Mouse (Mus musculus) neural tube, embryonic 14.5 days (tissue): ENCODE data around the gene Lrtm1. TPM values are rescaled to one million over a fixed set of nuclear protein-coding genes. Genes with fewer than 3 reads are reported as not detected.

Experiments used
- ATAC-seq: fragments of 200-750 bp; cut with Nextera tagmentation; 2 replicates; pipeline ENCODE4 v1.8.0; 2017; ENCODE audit warnings: low read depth, mild to moderate bottlenecking, moderate TSS enrichment, moderate library complexity
- H3K27ac ChIP-seq: fragments of 300-500 bp; sonication (generic); 2 replicates; pipeline ENCODE4 v1.5.1; 2014; ENCODE audit warnings: low read depth, mild to moderate bottlenecking, control low read depth, low read length, moderate library complexity, mixed read lengths
- H3K27me3 ChIP-seq: fragments of 300-500 bp; sonication (generic); 2 replicates; pipeline ENCODE4 v1.6.1; 2014; ENCODE audit warnings: low read length; ENCODE audit not compliant: control insufficient read depth, insufficient read depth
- H3K36me3 ChIP-seq: fragments of 300-500 bp; sonication (generic); 2 replicates; pipeline ENCODE4 v1.6.1; 2014; ENCODE audit warnings: low read length, mixed read lengths; ENCODE audit not compliant: control insufficient read depth, insufficient read depth
- H3K4me1 ChIP-seq: fragments of 300-500 bp; sonication (generic); 2 replicates; pipeline ENCODE4 v1.6.1; 2014; ENCODE audit warnings: low read length; ENCODE audit not compliant: control insufficient read depth, insufficient read depth
- H3K4me2 ChIP-seq: fragments of 300-500 bp; sonication (generic); 2 replicates; pipeline ENCODE4 v1.6.1; 2014; ENCODE audit warnings: mild to moderate bottlenecking, low read depth, low read length, control low read depth
- H3K4me3 ChIP-seq: fragments of 300-500 bp; sonication (generic); 2 replicates; pipeline ENCODE4 v1.5.1; 2014; ENCODE audit warnings: low read depth, low read length, control low read depth, mixed read lengths
- H3K9ac ChIP-seq: fragments of 300-500 bp; sonication (generic); replicated peaks from 2 replicates; pipeline ENCODE4 v1.6.1; 2014; ENCODE audit warnings: low read depth, mild to moderate bottlenecking, control low read depth, low read length, mixed read lengths
- H3K9me3 ChIP-seq: fragments of 300-500 bp; sonication (generic); 2 replicates; pipeline ENCODE4 v1.6.1; 2016; ENCODE audit warnings: low read length; ENCODE audit not compliant: control insufficient read depth
- WGBS: fragments of 180-500 bp; shearing (Covaris S2); extraction: QIAGEN DNeasy Blood & Tissue Kit; methylation state at CpG from one replicate; pipeline ENCODE4 v1.1.7; 2014; 5-methylcytosine and 5-hydroxymethylcytosine counted together
- polyA plus RNA-seq: library from polyadenylated mRNA; unstranded; fragments of >200 nt; fragmentation: Nextera tagmentation; extraction: Ambion mirVana; gene quantifications from 2 replicates; pipeline ENCODE4 v1.2.1, GENCODE M21; 2014

The Lrtm1 gene
- polyA plus RNA-seq, 1 experiment from 2014 or later, result 0.68 TPM

GRCm38 (mm10) chr14:29028391-29029106 is 10.5 kb downstream of the Lrtm1 start:
- no peaks in the 10 kb centered on the region for H3K27me3 ChIP-seq
- no peak for ATAC-seq
- H3K9me3 ChIP-seq, result no peaks in the 10 kb centered on the region
- H3K9ac ChIP-seq, result no peak overlapping the region
- no peaks in the 10 kb centered on the region for H3K4me1 ChIP-seq
- WGBS, result 59% methylated on average over 6 of the region's 6 CpGs
- no peak overlapping the region for H3K4me3 ChIP-seq
- H3K27ac ChIP-seq, result no peak overlapping the region
- no peaks in the 10 kb centered on the region for H3K36me3 ChIP-seq
- H3K4me2 ChIP-seq, result no peak overlapping the region

GRCm38 (mm10) chr14:29029107-29029469 is 11.1 kb downstream of the Lrtm1 start:
- Histone ChIP-seq H3K36me3 (no peaks in the 10 kb centered on the region), H3K27ac (no peak overlapping the region), H3K27me3 (no peaks in the 10 kb centered on the region), H3K4me1 (no peaks in the 10 kb centered on the region), H3K4me3 (no peak overlapping the region), H3K4me2 (no peak overlapping the region), H3K9me3 (no peaks in the 10 kb centered on the region), H3K9ac (no peak overlapping the region)
- 26% methylated on average over 2 of the region's 2 CpGs for WGBS
- no peak for ATAC-seq

- no peaks in the 10 kb centered on the region for H3K9me3 ChIP-seq
- ATAC-seq, result no peak
- H3K27me3 ChIP-seq, result no peaks in the 10 kb centered on the region
- no peak overlapping the region for H3K4me3 ChIP-seq
- H3K27ac ChIP-seq, result no peak overlapping the region
- WGBS, result 74% methylated on average over 11 of the region's 11 CpGs
- no peak overlapping the region for H3K4me2 ChIP-seq
- H3K4me1 ChIP-seq, result no peaks in the 10 kb centered on the region
- no peak overlapping the region for H3K9ac ChIP-seq
- no peaks in the 10 kb centered on the region for H3K36me3 ChIP-seq
These were observed 11.9 kb downstream of the Lrtm1 start for GRCm38 (mm10) chr14:29029896-29030420.

- Histone ChIP-seq H3K4me3 (no peak overlapping the region), H3K9me3 (no peaks in the 10 kb centered on the region), H3K36me3 (no peaks in the 10 kb centered on the region), H3K27ac (no peak overlapping the region), H3K4me1 (no peaks in the 10 kb centered on the region), H3K4me2 (no peak overlapping the region), H3K9ac (no peak overlapping the region), H3K27me3 (no peaks in the 10 kb centered on the region)
- WGBS, result 52% methylated on average over 9 of the region's 9 CpGs
- ATAC-seq, result no peak
These were observed 12.5 kb downstream of the Lrtm1 start for GRCm38 (mm10) chr14:29030519-29030918.

GRCm38 (mm10) chr14:29031858-29032395 is 13.9 kb downstream of the Lrtm1 start:
- no peak overlapping the region for H3K4me3 ChIP-seq
- H3K27ac ChIP-seq, result no peak overlapping the region
- H3K4me2 ChIP-seq, result no peak overlapping the region
- 93% methylated on average over 1 of the region's 1 CpGs for WGBS
- H3K4me1 ChIP-seq, result no peaks in the 10 kb centered on the region
- H3K9ac ChIP-seq, result no peak overlapping the region
- H3K9me3 ChIP-seq, result no peaks in the 10 kb centered on the region
- no peaks in the 10 kb centered on the region for H3K27me3 ChIP-seq
- no peaks in the 10 kb centered on the region for H3K36me3 ChIP-seq
- no peak for ATAC-seq

GRCm38 (mm10) chr14:29038246-29038645 is 20.2 kb downstream of the Lrtm1 start:
- no peaks in the 10 kb centered on the region for H3K27me3 ChIP-seq
- 34% methylated on average over 5 of the region's 5 CpGs for WGBS
- no peak overlapping the region for H3K27ac ChIP-seq
- H3K9me3 ChIP-seq, result no peaks in the 10 kb centered on the region
- no peak overlapping the region for H3K4me2 ChIP-seq
- no peaks in the 10 kb centered on the region for H3K4me1 ChIP-seq
- ATAC-seq, result no peak
- no peak overlapping the region for H3K4me3 ChIP-seq
- no peaks in the 10 kb centered on the region for H3K36me3 ChIP-seq
- H3K9ac ChIP-seq, result no peak overlapping the region

GRCm38 (mm10) chr14:29040606-29041364 is 22.8 kb downstream of the Lrtm1 start:
- Histone ChIP-seq H3K9ac (no peak overlapping the region), H3K4me1 (no peaks in the 10 kb centered on the region), H3K27ac (no peak overlapping the region), H3K4me2 (no peak overlapping the region), H3K36me3 (no peaks in the 10 kb centered on the region), H3K9me3 (no peaks in the 10 kb centered on the region), H3K27me3 (no peaks in the 10 kb centered on the region), H3K4me3 (no peak overlapping the region)
- WGBS, result 32% methylated on average over 9 of the region's 9 CpGs
- peak; percentile 87; the same call in 1 of the 2 replicates for ATAC-seq

GRCm38 (mm10) chr14:29041498-29041897 is 23.5 kb downstream of the Lrtm1 start:
- no peak for ATAC-seq
- Histone ChIP-seq H3K27ac (no peak overlapping the region), H3K4me2 (no peak overlapping the region), H3K36me3 (no peaks in the 10 kb centered on the region), H3K9ac (no peak overlapping the region), H3K9me3 (no peaks in the 10 kb centered on the region), H3K4me1 (no peaks in the 10 kb centered on the region), H3K27me3 (no peaks in the 10 kb centered on the region), H3K4me3 (no peak overlapping the region)
- 81% methylated on average over 1 of the region's 1 CpGs for WGBS

- H3K27me3 ChIP-seq, result no peaks in the 10 kb centered on the region
- H3K4me1 ChIP-seq, result no peaks in the 10 kb centered on the region
- ATAC-seq, result no peak
- H3K4me3 ChIP-seq, result no peak overlapping the region
- no peaks in the 10 kb centered on the region for H3K9me3 ChIP-seq
- 50% methylated on average over 1 of the region's 1 CpGs for WGBS
- no peak overlapping the region for H3K27ac ChIP-seq
- H3K9ac ChIP-seq, result no peak overlapping the region
- H3K36me3 ChIP-seq, result no peaks in the 10 kb centered on the region
- H3K4me2 ChIP-seq, result no peak overlapping the region
These were observed 24.3 kb downstream of the Lrtm1 start for GRCm38 (mm10) chr14:29042355-29042754.
